Mouse (Mus musculus) kidney, adult 8-10 months (tissue): ENCODE results near the gene Galr3.
"Not testable (repeated sequence)": the region's sequence is repeated elsewhere in the genome, so short reads cannot be mapped to it uniquely, and the experiment has no call there.

Experiments used
- DNase-seq, 2 experiments: peaks; one replicate each; pipeline ENCODE4 v3.0.0; 2022

Gene Galr3

DNA sequence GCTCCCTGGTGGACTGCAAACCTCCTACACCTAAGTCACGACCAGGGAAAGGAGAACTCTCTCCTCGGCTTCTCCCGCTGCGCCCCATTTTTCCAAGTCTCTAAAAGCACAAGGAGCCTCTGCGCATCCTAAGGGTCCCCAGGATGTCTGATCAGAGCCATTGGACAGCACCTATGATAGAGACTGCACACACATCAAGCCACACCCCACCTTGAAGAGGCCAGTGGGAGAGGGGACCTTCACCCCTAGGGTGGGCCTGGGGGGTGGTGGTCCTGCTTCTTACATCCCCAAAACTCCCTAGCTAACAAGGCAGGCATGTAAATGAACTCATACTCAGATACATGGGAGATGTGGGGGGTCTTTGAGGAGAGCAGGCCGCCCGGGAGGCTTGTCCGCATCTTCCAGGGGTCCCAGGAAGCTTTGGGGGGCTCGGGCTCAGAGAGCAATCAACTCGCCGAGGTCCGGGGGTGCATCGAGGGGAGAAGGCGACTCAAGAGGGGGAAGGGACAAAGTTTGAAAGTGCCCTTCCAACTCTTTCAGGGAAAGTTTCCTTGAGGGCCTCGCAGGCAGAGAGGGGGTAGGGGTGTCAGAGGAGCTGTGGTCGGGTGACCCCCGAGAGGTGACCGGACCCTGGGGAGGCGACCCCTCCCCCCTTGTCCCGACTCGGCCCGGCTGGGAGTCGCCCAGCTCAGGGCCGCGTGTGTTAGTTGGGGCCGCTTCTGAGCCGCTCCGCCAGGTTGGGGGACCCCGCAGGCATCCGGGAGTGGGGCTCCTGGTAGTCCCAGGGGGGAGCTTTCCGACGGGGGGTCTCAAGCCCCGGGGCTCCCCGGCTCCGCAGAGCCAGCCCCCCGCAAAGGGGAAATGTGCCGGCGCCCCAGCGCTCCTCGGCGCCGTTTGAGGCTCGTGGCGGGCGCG lies 14.1 kb upstream of the Galr3 start:
- DNase-seq: peak in 1 of 2 experiments; percentile 30

DNA sequence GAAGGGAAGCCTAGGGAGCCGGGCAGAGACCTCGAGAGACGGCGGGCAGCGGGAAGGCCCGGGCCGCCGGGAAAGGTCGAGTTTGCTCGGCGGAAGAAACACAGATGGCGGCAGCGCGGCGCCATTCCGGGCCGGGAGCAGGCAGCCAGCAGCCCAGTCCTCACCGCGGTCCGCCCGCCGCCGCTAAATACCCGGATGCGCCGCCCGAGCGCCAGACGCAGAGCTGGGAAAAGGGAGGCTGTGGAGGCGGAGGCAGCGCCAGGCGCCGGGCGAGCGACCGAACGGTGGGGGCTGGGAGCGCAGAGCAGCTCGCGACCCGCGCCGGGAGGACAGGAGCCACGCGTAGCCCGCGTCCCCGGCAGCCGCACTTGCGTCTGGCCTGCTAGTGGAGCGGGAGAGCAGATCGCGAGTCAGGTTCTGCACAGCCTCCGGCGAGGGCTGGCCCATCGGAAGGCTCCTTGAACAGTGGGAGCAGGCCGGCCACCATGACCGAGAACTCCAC lies 13.4 kb upstream of the Galr3 start, which contains the start of gene H1f0:
Gene H1f0 (plus strand): TSS at position 214 of the 502 bp plus-strand sequence.
- DNase-seq: peak; percentile 90 to 92

- DNase-seq: no peak
Measured at GRCm38 (mm10) chr15:79028823-79029484, 12.7 kb upstream of the Galr3 start.

GRCm38 (mm10) chr15:79029519-79030241 lies 12.0 kb upstream of the Galr3 start:
- DNase-seq: no peak

DNA sequence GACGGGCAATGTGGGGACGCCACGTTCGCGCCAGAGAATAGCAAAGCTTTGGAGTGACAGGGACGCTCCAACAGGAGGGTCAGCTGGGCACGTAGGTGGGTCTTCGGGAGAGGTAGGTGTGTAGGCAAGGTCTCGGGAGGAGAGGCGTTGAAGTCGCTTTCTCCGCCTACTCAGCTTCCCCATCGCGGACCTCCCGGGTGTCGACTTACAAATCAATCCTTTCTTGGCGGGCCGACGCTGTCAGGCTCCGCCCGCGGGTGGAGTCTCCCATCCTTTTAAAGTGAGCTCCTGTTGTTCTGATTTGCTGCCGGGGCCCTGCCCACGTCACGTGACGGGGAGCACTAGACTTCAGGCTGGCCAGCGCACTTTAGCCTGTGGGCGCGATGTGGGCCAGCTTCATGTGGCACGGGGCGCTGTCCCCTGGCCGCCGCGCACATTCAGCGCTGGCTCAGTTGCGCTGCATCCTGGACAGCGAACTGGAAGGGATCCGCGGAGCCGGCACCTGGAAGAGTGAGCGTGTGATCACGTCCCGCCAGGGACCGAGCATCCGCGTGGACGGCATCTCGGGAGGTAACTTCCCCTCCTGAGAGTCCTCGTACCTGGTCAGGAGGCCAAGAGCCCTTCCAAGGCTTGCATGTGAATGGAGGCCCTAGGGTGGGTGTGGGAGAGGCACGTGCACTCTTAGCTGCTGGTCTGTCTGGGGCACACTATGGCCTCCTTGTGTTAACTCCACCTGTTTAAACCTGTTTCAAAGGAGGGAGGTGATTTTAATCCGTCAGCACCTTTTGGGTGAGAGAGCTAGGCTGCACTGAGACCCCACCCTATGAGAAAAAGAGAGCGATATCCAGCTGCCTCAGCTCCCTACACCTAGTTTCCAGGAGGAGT lies 10.9 kb upstream of the Galr3 start:
- peak; percentile 95 to 97 for DNase-seq

- not testable (repeated sequence) for DNase-seq
Measured at GRCm38 (mm10) chr15:79031908-79032307, 9.8 kb upstream of the Galr3 start.

DNA sequence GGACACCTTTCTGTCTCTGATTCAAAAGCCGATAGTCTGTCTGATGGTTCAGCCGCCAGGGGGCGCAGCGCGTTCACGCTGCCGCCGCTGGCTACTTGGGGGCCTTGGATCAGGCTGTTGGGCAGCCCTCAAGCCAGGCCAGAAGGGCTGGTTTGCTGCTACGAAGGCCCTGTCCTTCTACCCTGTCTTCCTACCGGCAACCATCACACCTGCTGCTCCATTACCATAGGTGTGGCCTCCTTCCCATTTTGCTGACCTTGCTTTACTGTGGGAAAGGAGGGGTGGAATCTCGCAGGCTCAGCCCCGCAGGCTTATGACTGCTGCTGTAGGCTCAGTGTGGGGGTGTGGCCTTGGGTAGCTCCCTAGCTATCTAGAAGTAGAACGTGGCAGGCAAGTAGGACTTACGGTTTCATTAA lies 3.8 kb upstream of the Galr3 start:
- DNase-seq: peak in 1 of 2 experiments; percentile 76

- DNase-seq: no peak
Measured at GRCm38 (mm10) chr15:79038331-79038730, 3.4 kb upstream of the Galr3 start.

DNA sequence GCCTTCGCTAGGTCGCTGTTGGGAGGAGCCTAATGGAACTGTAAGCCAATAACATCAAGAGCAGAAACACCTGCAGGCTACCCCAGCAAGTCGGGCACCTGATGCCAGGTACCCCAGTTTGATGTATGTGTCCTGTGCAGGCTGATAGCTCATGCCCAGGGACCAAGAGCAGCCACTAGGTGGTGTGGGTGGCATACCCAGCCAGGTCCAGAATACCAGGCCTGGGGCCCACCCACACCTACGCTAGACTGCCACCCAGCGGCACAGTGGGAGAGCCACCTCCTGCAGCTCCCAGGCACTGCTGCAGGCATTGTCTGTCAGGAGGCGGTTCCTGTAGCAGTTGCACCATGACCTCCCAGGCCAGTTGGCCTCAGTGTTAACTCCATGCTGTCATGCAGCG lies 2.8 kb upstream of the Galr3 start:
- DNase-seq: peak; percentile 89 to 91

DNA sequence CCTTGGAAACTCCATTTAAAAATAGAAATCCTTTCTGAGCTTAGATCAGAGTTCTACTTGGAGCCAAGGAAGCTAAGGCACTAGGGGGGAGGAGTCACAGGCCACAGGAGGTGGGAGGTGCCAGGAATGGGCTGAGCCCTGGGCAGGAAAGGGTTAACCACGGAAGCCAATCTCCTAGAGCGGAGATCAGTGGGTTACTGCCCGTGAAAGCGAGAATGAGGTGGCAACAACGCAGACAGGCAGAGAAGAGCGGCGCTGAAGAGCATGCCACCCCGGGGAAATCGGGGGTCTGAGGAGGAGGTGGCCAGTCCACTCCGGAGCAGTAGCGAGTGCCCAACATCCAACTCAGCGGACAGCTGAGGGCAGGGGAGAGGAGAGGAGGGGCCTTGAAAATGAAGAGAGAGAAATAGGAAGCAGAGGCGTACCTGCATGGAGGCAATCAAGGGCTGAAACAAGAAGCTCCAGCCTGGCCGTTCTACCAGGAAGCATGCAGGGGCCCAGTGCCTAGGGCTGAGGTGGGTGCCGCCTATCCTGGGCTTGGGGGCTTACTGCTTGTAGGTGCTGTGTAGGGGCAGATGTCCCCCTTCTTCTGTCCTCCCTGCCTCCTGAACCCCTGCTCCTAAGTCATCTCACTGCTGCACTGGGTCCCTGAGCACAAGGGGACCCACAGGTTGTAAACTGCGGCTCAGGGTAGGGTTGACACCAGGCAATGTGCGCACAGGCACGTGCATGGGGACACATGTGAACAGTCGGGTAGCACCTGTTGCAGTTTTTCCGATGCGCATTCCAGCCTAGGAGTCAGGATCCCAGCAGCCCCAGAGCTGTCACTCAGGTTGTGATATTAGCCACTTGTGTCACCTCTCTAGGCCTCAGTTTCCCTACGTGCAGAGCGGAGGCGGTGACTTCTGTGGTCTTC lies 926 bp upstream of the Galr3 start:
- peak in 1 of 2 experiments; percentile 61 for DNase-seq

- DNase-seq: no peak
Measured at GRCm38 (mm10) chr15:79042721-79043491, 1.2 kb downstream of the Galr3 start.

DNA sequence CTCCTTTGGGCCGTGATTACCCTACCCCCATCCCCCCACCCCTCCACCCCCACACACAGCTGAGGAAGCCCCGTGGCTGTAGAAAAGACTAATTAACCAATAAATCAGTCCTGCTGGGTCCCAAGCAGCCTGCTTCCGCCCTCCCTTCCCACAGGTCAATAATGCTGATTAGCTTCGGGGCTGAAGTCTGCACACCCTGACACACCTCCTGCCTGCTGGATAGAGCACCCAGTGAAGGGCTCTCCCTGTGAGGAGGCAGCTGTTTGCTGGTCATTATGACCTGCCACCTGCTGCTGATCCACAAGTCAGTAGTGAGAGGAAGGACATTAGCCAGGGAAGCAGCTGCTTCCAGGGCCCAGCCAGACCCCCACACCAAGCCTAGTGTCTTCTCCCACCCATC lies 3.2 kb downstream of the Galr3 start:
- no peak for DNase-seq

DNA sequence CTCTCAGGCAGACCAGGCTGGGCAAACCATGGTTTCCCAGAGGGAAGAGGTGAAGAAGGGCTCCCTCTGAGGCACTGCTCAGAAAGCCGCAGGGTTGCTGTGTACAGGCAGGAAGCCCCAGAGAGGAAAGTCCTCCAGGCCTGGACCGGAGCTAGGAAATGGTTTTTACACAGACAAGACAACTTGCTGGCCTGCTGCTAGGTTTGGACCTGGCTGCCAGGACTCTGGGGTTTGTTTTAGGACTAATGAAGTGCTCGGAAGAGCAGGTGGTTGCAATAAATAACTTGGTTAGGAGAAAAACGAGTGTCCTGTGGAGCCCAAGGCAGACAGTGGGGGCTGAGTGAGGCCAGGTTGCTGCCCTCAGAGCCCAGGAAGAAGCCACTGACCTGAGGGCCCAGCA lies 6.5 kb downstream of the Galr3 start:
- no peak for DNase-seq

- DNase-seq: no peak
Measured at GRCm38 (mm10) chr15:79050160-79050845, 8.6 kb downstream of the Galr3 start.

DNA sequence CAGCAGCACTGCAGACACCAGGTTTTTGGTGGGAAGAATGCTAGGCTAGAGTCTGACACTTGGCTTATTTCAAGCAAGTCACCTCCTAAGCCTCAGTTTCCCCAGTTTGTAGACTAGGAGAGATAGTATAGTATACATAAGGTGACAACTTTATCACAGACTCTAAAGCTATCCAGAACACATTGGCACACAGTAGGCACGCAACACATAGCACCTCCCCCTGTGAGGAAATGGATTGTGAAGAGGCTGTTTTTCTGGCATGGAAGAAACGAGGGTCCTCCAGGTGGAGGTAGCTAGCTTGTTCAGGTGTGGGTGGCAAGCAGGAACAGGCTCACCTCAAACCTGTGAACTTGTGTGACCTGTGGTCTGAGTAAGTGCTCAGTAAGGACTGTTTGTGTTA lies 9.3 kb downstream of the Galr3 start:
- no peak for DNase-seq

DNA sequence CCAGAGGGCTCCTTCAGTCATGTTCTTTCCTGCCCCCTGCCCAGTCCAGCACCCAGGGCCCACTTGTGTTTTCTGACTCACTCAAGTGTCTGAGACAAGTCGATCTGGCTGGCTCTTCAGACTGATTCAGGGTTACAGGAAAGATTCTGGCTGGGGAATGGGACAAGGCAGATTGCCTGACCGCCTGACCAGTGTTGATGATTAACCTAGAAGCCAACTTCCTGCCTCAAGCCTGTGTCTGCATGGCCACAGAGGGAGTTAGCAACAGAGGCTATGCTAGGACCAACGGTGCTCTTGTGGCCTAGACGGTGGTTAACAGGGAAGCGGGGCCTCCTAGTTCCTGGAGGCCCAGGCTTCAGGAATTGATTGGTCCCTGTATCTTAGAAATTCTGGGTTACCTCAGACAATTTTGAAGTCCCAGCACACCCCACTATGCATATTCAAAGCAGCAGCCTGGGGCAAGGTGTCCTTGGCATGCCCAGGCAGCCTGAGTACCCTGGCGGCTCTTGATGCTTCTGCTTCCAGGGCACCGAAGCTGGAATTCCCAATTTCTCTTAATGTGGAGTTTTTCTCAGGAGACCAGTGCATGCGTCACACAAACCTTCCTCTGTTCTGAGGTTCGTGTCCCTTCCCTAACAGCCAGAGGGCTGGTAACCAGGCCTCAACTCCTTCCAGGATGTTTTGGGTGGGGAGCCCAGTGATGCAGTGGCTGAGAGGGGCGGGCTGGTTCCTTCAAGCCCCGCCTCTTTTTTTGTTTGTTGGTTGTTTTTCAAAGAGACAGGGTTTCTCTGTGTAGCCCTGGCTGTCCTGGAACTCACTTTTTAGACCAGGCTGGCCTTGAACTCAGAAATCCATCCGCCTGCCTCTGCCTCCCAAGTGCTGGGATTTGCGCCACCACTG lies 10.0 kb downstream of the Galr3 start:
- DNase-seq: peak; percentile 87 to 90

DNA sequence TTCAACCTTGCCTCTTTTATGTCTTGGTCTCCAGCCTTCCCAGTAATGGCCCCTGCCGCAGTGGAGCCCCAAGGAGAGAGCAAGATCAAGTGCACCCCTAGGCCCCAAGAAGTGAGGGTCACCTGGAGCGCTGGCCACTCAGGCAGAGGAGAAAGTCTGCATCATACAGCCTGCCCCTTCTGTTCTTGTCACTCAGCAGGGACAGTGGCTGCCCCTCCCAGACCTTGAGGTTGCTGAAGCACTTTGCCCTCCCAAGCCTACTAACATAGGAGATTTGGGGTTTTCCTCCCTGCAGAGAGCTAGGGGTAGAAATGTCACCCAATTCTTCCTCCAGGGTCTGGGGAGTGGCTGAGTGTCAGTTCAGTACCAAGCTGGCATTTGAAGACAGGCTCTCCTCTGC lies 10.7 kb downstream of the Galr3 start:
- no peak for DNase-seq

DNA sequence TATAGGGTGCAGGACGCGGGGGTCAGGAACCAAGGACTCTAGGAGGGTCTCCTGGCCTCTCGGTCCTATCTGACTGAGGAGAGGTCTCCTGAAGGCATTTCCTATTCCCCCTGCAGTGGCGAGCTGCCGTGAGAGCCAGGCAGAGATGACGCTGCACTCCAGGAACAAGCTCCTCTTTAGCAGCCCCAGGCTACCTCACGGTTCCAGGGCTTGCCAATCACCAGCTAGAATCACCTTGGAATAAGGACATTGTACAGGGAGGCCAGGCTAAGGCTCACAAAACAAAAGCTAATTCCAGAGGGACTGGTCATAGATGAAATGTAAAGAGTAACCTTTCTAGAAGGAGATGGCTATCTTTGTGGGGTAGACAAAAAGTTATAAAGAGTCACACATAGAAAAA lies 14.9 kb downstream of the Galr3 start:
- DNase-seq: no peak
